Mouse (Mus musculus): ENCODE data around the gene Rpl22. TPM values are rescaled to one million over a fixed set of nuclear protein-coding genes. Genes with fewer than 3 reads are reported as not detected.

Gene Rpl22
- polyA plus RNA-seq, 1 experiment = not detected

DNA sequence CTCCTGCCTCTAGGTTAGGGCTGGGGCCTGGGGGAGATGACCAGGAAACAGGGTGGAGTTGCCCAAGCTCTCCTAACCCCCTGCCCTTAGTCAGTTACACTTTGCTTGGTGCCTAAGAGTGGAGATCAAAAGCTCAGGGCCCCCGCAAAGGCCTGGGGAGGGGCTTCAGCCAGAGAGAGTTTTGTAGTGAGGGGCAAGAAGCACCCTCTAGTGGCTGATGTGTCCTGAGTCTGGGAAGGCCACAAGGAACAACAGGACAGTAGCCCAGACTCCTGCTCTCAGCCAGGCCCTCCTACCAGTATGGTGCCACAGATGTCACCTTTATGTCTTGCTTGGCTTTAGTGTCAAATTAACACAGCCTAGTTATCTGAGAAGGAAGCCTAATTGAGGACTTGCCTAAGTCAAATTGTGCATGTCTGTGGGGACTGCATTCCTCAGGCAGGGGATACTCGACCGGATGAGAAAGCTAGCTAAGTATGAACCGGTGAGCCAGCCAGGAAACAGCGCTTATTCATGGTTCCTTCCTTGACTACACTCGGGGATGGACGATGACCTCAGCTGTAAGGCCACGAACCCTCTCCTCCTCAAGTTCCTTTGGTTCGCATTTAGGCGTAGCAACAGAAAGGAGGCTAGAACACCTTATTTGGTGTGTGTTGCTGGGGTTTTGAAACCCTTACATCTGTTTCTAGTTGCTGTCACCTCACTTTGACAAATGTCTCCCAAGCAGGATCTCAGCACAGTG lies 31.2 kb upstream of the Rpl22 start:
- H3K27ac ChIP-seq (ENCODE audit: insufficient read depth, low read depth, low read length) = no peak overlapping the region
- H3K4me3 ChIP-seq (ENCODE audit: insufficient read depth, low read depth, low read length) = no peak overlapping the region
- WGBS = 64% methylated on average over 10 of the region's 10 CpGs
- peaks cover 45% of the 10 kb centered on the region for H3K4me1 ChIP-seq (ENCODE audit: control insufficient read depth, insufficient read depth, low read length)
- TF ChIP-seq POLR2A (IDR thresholded peaks at IDR 0.05; ENCODE audit: insufficient read depth, low read depth, low read length) (no peak), CTCF (IDR thresholded peaks at IDR 0.05; ENCODE audit: insufficient read depth, low read depth, low read length) (no peak)

DNA sequence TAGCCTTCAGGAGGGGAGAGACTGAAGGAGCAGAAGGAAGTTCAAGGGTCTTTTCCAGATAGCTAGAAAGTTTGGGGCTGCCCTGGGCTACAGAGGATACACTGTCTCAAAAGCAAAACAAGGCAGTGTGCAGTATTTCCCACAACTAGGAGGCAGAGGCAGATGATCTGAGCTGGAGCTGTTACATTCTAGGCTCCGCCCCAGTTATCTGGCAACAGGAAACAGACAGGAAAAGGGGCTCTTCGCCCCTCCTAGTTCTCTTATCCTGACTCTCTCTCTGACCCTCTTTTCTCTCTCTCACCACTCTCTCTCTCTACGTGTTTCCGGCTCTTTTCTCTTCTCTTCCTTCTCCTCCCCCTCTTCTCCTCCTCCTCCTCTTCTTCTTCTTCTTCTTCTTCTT lies 29.6 kb upstream of the Rpl22 start:
- H3K4me1 ChIP-seq (ENCODE audit: control insufficient read depth, insufficient read depth, low read length) = peaks cover 35% of the 10 kb centered on the region
- no peak overlapping the region for H3K27ac ChIP-seq (ENCODE audit: insufficient read depth, low read depth, low read length)
- WGBS = 61% methylated on average over 4 of the region's 4 CpGs
- H3K4me3 ChIP-seq (ENCODE audit: insufficient read depth, low read depth, low read length) = no peak overlapping the region
- no peak for TF ChIP-seq POLR2A (IDR thresholded peaks at IDR 0.05; ENCODE audit: insufficient read depth, low read depth, low read length)
- no peak for TF ChIP-seq CTCF (IDR thresholded peaks at IDR 0.05; ENCODE audit: insufficient read depth, low read depth, low read length)

DNA sequence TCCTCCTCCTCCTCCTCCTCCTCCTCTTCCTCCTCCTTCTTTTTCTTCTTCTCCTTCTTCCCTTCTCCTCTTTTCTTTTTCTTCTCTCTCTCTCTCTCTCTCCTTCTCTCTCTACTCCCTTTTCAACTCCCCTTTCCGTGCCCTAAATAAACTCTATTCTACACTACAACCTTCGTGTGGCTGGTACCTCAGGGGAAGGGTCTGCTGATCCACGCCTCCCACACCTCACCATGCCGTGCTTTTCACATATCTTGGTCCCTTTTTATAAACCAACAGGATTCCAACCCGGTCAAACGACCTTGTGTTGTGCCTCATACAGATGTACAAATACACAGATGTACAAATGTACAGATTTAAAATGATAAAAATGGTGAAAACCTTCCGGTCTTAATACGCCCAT lies 29.2 kb upstream of the Rpl22 start:
- H3K4me3 ChIP-seq (ENCODE audit: insufficient read depth, low read depth, low read length) = peak overlapping the region; percentile 76
- 17% methylated on average over 8 of the region's 8 CpGs for WGBS
- peaks cover 30% of the 10 kb centered on the region for H3K4me1 ChIP-seq (ENCODE audit: control insufficient read depth, insufficient read depth, low read length)
- no peak for TF ChIP-seq POLR2A (IDR thresholded peaks at IDR 0.05; ENCODE audit: insufficient read depth, low read depth, low read length)
- no peak for TF ChIP-seq CTCF (IDR thresholded peaks at IDR 0.05; ENCODE audit: insufficient read depth, low read depth, low read length)
- no peak overlapping the region for H3K27ac ChIP-seq (ENCODE audit: insufficient read depth, low read depth, low read length)

DNA sequence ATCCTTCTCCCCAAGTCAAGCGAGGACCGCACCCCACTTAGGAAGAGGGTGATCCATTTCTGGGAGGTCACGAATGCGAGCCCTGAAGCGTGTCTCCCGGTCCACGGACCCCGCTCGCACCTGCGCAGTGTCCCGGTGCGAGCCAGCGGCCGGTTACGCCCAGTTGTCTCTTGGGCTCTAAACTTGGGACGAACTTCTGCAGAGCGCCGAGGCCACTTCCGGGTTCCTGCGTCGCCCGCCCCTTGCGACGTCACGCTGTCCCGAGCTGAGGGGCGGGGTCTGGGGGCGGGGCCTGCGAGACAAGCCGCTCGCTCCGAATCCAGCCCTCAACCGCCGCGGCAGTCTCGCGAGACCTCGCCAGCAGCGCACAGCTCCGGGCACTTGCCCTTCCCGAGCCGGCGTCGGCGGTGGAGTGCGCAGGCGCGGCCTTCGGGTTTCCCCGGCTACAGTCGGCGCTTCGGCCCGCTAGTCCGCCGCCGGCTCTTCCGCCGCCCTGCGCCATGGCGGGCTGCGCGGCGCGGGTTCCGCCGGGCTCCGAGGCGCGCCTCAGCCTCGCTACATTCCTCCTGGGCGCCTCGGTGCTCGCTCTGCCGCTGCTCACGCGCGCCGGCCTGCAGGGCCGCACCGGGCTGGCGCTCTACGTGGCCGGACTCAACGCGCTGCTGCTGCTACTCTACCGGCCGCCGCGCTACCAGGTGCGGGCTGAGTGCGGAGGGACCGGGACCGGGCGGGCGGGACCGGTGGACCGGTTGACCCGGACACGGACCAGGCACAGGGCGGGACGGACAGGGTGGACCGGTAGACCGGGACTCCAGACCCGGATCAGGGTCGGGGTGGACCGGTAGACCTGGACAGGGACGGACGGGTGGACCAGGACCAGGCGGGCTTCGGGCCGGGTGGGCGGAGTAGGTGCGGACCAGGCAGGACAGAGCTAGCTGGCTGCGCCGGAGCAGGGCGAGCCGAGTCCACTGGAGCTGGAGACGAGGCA lies 28.4 kb upstream of the Rpl22 start, which contains the start of gene Icmt:
Icmt (plus strand) TSS at position 354 of the 988 bp plus-strand sequence.
- whole genome bisulfite sequencing = under 1% methylated on average over 119 of the region's 119 CpGs
- 0 out of 2 replicates have a peak within 1 kb of the TSS, but pooled peaks have one; percentile 14 for H3K27ac ChIP-seq (ENCODE audit: insufficient read depth, low read depth, low read length)
- TF ChIP-seq POLR2A (IDR thresholded peaks at IDR 0.05; ENCODE audit: insufficient read depth, low read depth, low read length) (peak; percentile 60; the same call in 1 of the 2 replicates), CTCF (IDR thresholded peaks at IDR 0.05; ENCODE audit: insufficient read depth, low read depth, low read length) (no peak)
- H3K4me3 ChIP-seq (ENCODE audit: insufficient read depth, low read depth, low read length) = peak within 1 kb of the TSS; percentile 95
- peaks cover 24% of the 10 kb centered on the region for H3K4me1 ChIP-seq (ENCODE audit: control insufficient read depth, insufficient read depth, low read length)

DNA sequence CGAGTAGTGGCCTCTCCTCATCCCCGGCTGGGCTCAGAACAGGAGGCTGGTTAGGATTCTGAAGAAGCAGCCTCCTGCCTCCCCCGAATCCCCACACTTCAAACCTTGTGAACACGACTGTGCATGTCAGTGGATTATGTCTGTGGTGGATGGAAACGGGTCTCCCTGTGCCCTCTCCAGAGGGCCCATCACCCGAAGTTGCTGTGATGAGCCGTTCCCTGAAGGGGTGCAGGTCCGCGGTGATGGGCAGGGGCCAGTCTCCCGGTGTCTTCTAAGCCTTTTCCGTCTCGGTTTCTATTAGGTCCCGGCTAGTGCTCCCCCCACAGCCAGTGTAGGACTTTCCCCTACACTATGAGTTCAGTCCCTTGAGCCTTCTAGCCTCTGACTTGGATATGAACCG lies 26.7 kb upstream of the Rpl22 start:
- 85% methylated on average over 14 of the region's 14 CpGs for WGBS
- Histone ChIP-seq H3K27ac (ENCODE audit: insufficient read depth, low read depth, low read length) (no peak overlapping the region), H3K4me3 (ENCODE audit: insufficient read depth, low read depth, low read length) (no peak overlapping the region), H3K4me1 (ENCODE audit: control insufficient read depth, insufficient read depth, low read length) (peaks cover 11% of the 10 kb centered on the region)
- TF ChIP-seq CTCF (IDR thresholded peaks at IDR 0.05; ENCODE audit: insufficient read depth, low read depth, low read length) = no peak
- TF ChIP-seq POLR2A (IDR thresholded peaks at IDR 0.05; ENCODE audit: insufficient read depth, low read depth, low read length) = no peak

DNA sequence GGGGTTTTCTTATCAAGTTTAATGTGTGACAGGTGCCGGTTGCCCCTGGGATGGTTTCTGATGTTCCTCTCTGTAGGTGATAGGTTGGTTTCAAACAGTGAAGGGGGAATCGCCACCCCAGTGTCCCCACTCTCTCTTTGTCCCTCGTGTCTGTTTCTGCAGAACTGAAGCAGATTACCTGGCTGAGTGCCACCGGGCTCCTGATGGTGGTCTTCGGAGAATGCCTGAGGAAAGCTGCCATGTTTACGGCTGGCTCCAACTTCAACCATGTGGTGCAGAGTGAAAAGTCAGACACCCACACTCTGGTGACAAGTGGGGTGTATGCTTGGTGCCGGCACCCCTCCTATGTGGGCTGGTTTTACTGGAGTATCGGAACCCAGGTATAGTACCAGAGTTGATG lies 25.2 kb upstream of the Rpl22 start:
- no peak for TF ChIP-seq POLR2A (IDR thresholded peaks at IDR 0.05; ENCODE audit: insufficient read depth, low read depth, low read length)
- no peak for TF ChIP-seq CTCF (IDR thresholded peaks at IDR 0.05; ENCODE audit: insufficient read depth, low read depth, low read length)
- WGBS = 79% methylated on average over 8 of the region's 8 CpGs

DNA sequence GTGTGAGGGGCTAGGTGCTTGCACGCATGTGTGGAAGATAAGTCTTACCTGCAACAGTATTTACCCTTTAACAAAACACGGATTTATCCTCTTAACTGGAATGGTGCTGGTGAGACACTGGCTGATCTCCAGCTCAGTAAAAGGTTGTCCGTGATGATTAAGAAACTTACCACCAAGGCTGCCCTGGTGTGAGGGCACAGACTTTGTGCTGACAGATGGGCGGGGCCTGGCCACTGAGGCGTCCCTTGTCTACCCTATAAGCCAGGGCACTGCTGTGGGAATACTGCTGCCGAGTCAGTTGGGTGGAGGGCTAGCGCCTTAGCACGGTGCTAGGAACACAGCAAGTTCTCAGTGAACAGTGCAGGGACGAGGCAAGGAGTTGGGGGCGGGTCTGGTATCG lies 23.5 kb upstream of the Rpl22 start:
- Histone ChIP-seq H3K4me3 (ENCODE audit: insufficient read depth, low read depth, low read length) (no peak overlapping the region), H3K4me1 (ENCODE audit: control insufficient read depth, insufficient read depth, low read length) (peaks cover 23% of the 10 kb centered on the region), H3K27ac (ENCODE audit: insufficient read depth, low read depth, low read length) (no peak overlapping the region)
- no peak for TF ChIP-seq CTCF (IDR thresholded peaks at IDR 0.05; ENCODE audit: insufficient read depth, low read depth, low read length)
- no peak for TF ChIP-seq POLR2A (IDR thresholded peaks at IDR 0.05; ENCODE audit: insufficient read depth, low read depth, low read length)
- WGBS = 74% methylated on average over 11 of the region's 11 CpGs

More for the DNA sequence above, 25.2 kb upstream of the Rpl22 start:
- H3K4me3 ChIP-seq (ENCODE audit: insufficient read depth, low read depth, low read length) = no peak overlapping the region
- peaks cover 12% of the 10 kb centered on the region for H3K4me1 ChIP-seq (ENCODE audit: control insufficient read depth, insufficient read depth, low read length)
- H3K27ac ChIP-seq (ENCODE audit: insufficient read depth, low read depth, low read length) = no peak overlapping the region

DNA sequence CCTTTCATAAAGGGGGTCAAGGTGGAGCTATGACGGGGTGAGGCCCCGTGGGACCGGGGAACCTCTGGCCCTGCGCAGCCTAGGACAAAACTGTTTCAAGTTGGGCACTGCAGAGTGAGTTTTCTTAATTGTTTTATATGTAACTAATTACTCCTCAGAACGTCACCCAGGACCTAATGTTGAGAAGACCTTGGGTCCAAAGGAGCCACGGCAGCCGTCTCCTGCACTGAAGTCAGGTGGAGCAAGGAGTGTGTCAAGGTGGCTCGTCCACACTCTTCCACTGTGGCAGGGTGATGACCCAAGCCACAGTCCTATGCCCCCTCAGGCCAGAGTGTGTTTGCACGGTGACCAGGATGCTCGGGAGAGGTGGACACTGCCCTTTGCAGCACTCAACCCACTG lies 22.4 kb upstream of the Rpl22 start:
- 94% methylated on average over 10 of the region's 10 CpGs for WGBS
- Histone ChIP-seq H3K27ac (ENCODE audit: insufficient read depth, low read depth, low read length) (no peak overlapping the region), H3K4me1 (ENCODE audit: control insufficient read depth, insufficient read depth, low read length) (peaks cover 30% of the 10 kb centered on the region), H3K4me3 (ENCODE audit: insufficient read depth, low read depth, low read length) (no peak overlapping the region)
- TF ChIP-seq CTCF (IDR thresholded peaks at IDR 0.05; ENCODE audit: insufficient read depth, low read depth, low read length) (no peak), POLR2A (IDR thresholded peaks at IDR 0.05; ENCODE audit: insufficient read depth, low read depth, low read length) (no peak)

DNA sequence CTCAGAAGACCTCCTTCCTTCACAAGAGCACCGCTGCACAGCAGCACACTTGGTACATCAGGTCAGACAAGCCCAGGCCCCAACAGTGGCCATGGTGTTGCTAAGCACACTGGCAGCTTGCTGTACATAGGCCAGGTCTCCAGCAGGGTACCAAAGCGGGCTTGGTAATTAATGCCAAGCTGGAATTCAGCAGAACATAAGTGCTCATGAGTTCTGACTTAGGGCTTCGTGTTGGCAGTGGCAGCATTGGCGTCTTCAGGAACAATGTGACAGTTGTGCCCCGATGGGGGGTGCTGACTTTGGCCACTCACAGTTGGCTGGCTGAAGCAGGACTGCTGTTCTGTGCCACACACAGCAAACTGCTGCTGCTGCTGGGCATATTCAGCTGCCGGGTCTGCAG lies 20.9 kb upstream of the Rpl22 start:
- Histone ChIP-seq H3K4me1 (ENCODE audit: control insufficient read depth, insufficient read depth, low read length) (peaks cover 23% of the 10 kb centered on the region), H3K4me3 (ENCODE audit: insufficient read depth, low read depth, low read length) (no peak overlapping the region), H3K27ac (ENCODE audit: insufficient read depth, low read depth, low read length) (no peak overlapping the region)
- no peak for TF ChIP-seq POLR2A (IDR thresholded peaks at IDR 0.05; ENCODE audit: insufficient read depth, low read depth, low read length)
- TF ChIP-seq CTCF (IDR thresholded peaks at IDR 0.05; ENCODE audit: insufficient read depth, low read depth, low read length) = no peak
- 61% methylated on average over 6 of the region's 6 CpGs for WGBS
